Mouse (Mus musculus): ENCODE results near the gene Prkacb. TPM values are rescaled to one million over a fixed set of nuclear protein-coding genes. Genes with fewer than 3 reads are reported as not detected.

The Prkacb gene
- polyA plus RNA-seq (2012; rRNA removed; ENCODE audit: low replicate concordance), result 4.2 and 7.1 TPM in 2 replicates

GRCm38 (mm10) chr3:146812901-146813393 lies at the start of gene Prkacb:
Prkacb (minus strand) TSS chr3:146812990.

GRCm38 (mm10) chr3:146851966-146852891 lies 39.4 kb upstream of the Prkacb start, which contains the start of gene Ttll7:
Ttll7 (plus strand) TSS chr3:146852367.

GRCm38 (mm10) chr3:146684811-146685675 lies 127.7 kb downstream of the Prkacb start, which contains the start of gene Samd13:
Samd13 (minus strand) TSS chr3:146685592.

Other genes starting within 250 kb of the Prkacb start
- gene Uox, start 242.6 kb downstream of the Prkacb start, polyA plus RNA-seq (2012; rRNA removed; ENCODE audit: low replicate concordance), result not detected in 2 replicates
- gene Dnase2b, start 197.4 kb downstream of the Prkacb start, polyA plus RNA-seq (2012; rRNA removed; ENCODE audit: low replicate concordance), result not detected in 2 replicates
- not detected in 2 replicates for gene 4930503B20Rik, start 161.7 kb downstream of the Prkacb start, polyA plus RNA-seq (2012; rRNA removed; ENCODE audit: low replicate concordance)
- not detected in 2 replicates for gene Samd13, start 127.4 kb downstream of the Prkacb start, polyA plus RNA-seq (2012; rRNA removed; ENCODE audit: low replicate concordance)
- gene Ttll7, start 39.4 kb upstream of the Prkacb start, polyA plus RNA-seq (2012; rRNA removed; ENCODE audit: low replicate concordance), result 0.53 and 1.8 TPM in 2 replicates